Mouse (Mus musculus): ENCODE measurements around the gene Ugdh.

GRCm38 (mm10) chr5:65469766-65470165 is 34.0 kb upstream of the Ugdh start:
- TF ChIP-seq CTCF (IDR thresholded peaks at IDR 0.05; ENCODE audit: insufficient read depth, low read depth, low read length) (no peak), POLR2A (IDR thresholded peaks at IDR 0.05; ENCODE audit: insufficient read depth, low read depth, low read length) (no peak)
